29 mouse cellular contexts compared by ENCODE assay signal in genomic region chr13:58197211-58197610, GRCm38 (mm10). TPM values are rescaled to one million over a fixed set of nuclear protein-coding genes. Genes with fewer than 3 reads are reported as not detected.
DNase-seq lines count a peak whose midpoint lies in the region; ATAC-seq and TF ChIP-seq lines count a peak whose summit lies in the region.
"Had no signal": no experiment of that assay in that cellular context is flagged by ENCODE, and none has a peak within 500 bp of the region (broad histone marks: within the 10 kb centered on the region; RNA-seq: fewer than 3 reads in every experiment).

No protein-coding gene starts in this region.

- no peak for TF ChIP-seq POLR2A in kidney, adult 2 months (IDR thresholded peaks at IDR 0.05; ENCODE audit: low read depth, low read length)

- H3K9ac ChIP-seq in midbrain, embryonic 11.5 days (ENCODE audit: low read length): no peak overlapping the region
- no peak overlapping the region for H3K9ac ChIP-seq in midbrain, embryonic 15.5 days
- H3K9ac ChIP-seq: embryonic facial prominence, embryonic 13.5 days; forebrain, embryonic 15.5 days; heart, embryonic 13.5 days; hindbrain, embryonic 15.5 days; limb, embryonic 15.5 days; liver, embryonic 15.5 days; lung, embryonic 14.5 days; stomach, embryonic 15.5 days had no signal

- H3K4me3 ChIP-seq in kidney, adult 2 months (ENCODE audit: insufficient read depth, low read depth, low read length): no peak overlapping the region
- H3K4me3 ChIP-seq in midbrain, embryonic 11.5 days (ENCODE audit: low read depth, low read length): no peak overlapping the region
- no peak overlapping the region for H3K4me3 ChIP-seq in midbrain, embryonic 15.5 days
- H3K4me3 ChIP-seq: embryonic facial prominence, embryonic 13.5 days; forebrain, embryonic 10.5 days; forebrain, embryonic 15.5 days; heart, embryonic 13.5 days; hindbrain, embryonic 10.5 days; hindbrain, embryonic 15.5 days; limb, embryonic 10.5 days; limb, embryonic 15.5 days; liver, embryonic 15.5 days; stomach, embryonic 15.5 days had no signal

- no peak for ATAC-seq in midbrain, embryonic 11.5 days (ENCODE audit: low FRiP score)
- no peak for ATAC-seq in midbrain, embryonic 15.5 days (replicated peaks)
- ATAC-seq: forebrain, embryonic 15.5 days; inflammation-experienced regulatory T-cells, adult 6 months; midbrain, embryonic 16.5 days had no signal

- peaks cover 2% of the 10 kb centered on the region; the same call in 1 of the 2 replicates for H3K4me1 ChIP-seq in kidney, adult 2 months (ENCODE audit: control insufficient read depth, insufficient read depth, low read length)
- H3K4me1 ChIP-seq in midbrain, embryonic 11.5 days (ENCODE audit: control insufficient read depth, insufficient read depth, low read length): no peaks in the 10 kb centered on the region
- H3K4me1 ChIP-seq in midbrain, embryonic 15.5 days: no peaks in the 10 kb centered on the region
- H3K4me1 ChIP-seq: forebrain, embryonic 15.5 days; hindbrain, embryonic 10.5 days; hindbrain, embryonic 15.5 days; limb, embryonic 10.5 days; stomach, embryonic 15.5 days had no signal

- H3K36me3 ChIP-seq in kidney, adult 2 months (ENCODE audit: control insufficient read depth, insufficient read depth, low read length): peaks cover 2% of the 10 kb centered on the region; the same call in 1 of the 2 replicates
- peaks cover 3% of the 10 kb centered on the region for H3K36me3 ChIP-seq in midbrain, embryonic 11.5 days (ENCODE audit: control insufficient read depth, insufficient read depth, low read length)
- H3K36me3 ChIP-seq in midbrain, embryonic 15.5 days (replicated peaks): peaks cover 11% of the 10 kb centered on the region

- H3K9me3 ChIP-seq in midbrain, embryonic 11.5 days (ENCODE audit: control insufficient read depth, low read length): no peaks in the 10 kb centered on the region
- no peaks in the 10 kb centered on the region; the same call in 1 of the 2 replicates for H3K9me3 ChIP-seq in midbrain, embryonic 15.5 days
- H3K9me3 ChIP-seq: embryonic facial prominence, embryonic 13.5 days; forebrain, embryonic 10.5 days; forebrain, embryonic 15.5 days; heart, embryonic 13.5 days; hindbrain, embryonic 10.5 days; hindbrain, embryonic 15.5 days; limb, embryonic 10.5 days; limb, embryonic 15.5 days; liver, embryonic 15.5 days; stomach, embryonic 15.5 days had no signal

- peak; percentile 61 for DNase-seq in adrenal gland, postnatal 14 days
- no peak for DNase-seq in adrenal gland, postnatal 4 days (ENCODE audit: low spot score in 2 of 2)
- peak; percentile 56 for DNase-seq in kidney, adult 2 months
- no peak for DNase-seq in kidney, postnatal 14 days
- peak; percentile 37 for DNase-seq in midbrain, embryonic 11.5 days (ENCODE audit: low spot score, missing footprints)
- DNase-seq in adipocyte (ENCODE audit: low spot score): peak; percentile 34
- DNase-seq in urinary bladder, postnatal 4 days (ENCODE audit: low spot score in 2 of 2): no peak
- DNase-seq: cerebellum, adult 11 months; cerebellum, adult 9-10 months; gastrocnemius, postnatal 36 days; heart, postnatal 10 days; kidney, adult 18-20 months; layer of hippocampus, adult 9-11 months; lung, embryonic 14.5 days; lung, postnatal 14 days; right cerebral cortex, postnatal 4 days had no signal

- no peak overlapping the region for H3K27ac ChIP-seq in kidney, adult 2 months (ENCODE audit: insufficient read depth, low read depth, low read length)
- no peak overlapping the region for H3K27ac ChIP-seq in midbrain, embryonic 11.5 days (ENCODE audit: low read depth, low read length)
- no peak overlapping the region for H3K27ac ChIP-seq in midbrain, embryonic 15.5 days
- H3K27ac ChIP-seq: embryonic facial prominence, embryonic 13.5 days; forebrain, embryonic 10.5 days; forebrain, embryonic 15.5 days; heart, embryonic 13.5 days; hindbrain, embryonic 10.5 days; hindbrain, embryonic 15.5 days; limb, embryonic 10.5 days; limb, embryonic 15.5 days; liver, embryonic 15.5 days; stomach, embryonic 15.5 days had no signal

- H3K4me2 ChIP-seq in midbrain, embryonic 11.5 days: no peak overlapping the region
- no peak overlapping the region for H3K4me2 ChIP-seq in midbrain, embryonic 15.5 days
- H3K4me2 ChIP-seq: embryonic facial prominence, embryonic 13.5 days; forebrain, embryonic 15.5 days; heart, embryonic 13.5 days; hindbrain, embryonic 15.5 days; limb, embryonic 15.5 days; liver, embryonic 15.5 days; lung, embryonic 14.5 days; stomach, embryonic 15.5 days had no signal

- TF ChIP-seq CTCF in kidney, adult 2 months (conservative IDR thresholded peaks at IDR 0.05; ENCODE audit: insufficient read depth, insufficient read length, low read depth, low read length): no peak

- no peaks in the 10 kb centered on the region for H3K27me3 ChIP-seq in kidney, adult 2 months (replicated peaks; ENCODE audit: control insufficient read depth, insufficient read depth, low read length)
- H3K27me3 ChIP-seq in midbrain, embryonic 11.5 days (ENCODE audit: control insufficient read depth, insufficient read depth, low read length): no peaks in the 10 kb centered on the region
- H3K27me3 ChIP-seq in midbrain, embryonic 15.5 days (replicated peaks): no peaks in the 10 kb centered on the region
- H3K27me3 ChIP-seq: embryonic facial prominence, embryonic 13.5 days; forebrain, embryonic 15.5 days; heart, embryonic 13.5 days; hindbrain, embryonic 15.5 days; limb, embryonic 15.5 days; liver, embryonic 15.5 days; stomach, embryonic 15.5 days had no signal

- 58% methylated on average over 3 of the region's 3 CpGs for WGBS in kidney, adult 2 months
- 85% methylated on average over 3 of the region's 3 CpGs for WGBS in midbrain, embryonic 11.5 days
- 90% methylated on average over 3 of the region's 3 CpGs for WGBS in midbrain, embryonic 15.5 days

RNA-seq across cellular contexts. Expression of gene Ubqln1, which starts 18.2 kb away (rescaled TPM):
- total RNA-seq in adrenal gland, postnatal 14 days (2021): 103 and 113 TPM in 2 replicates
- total RNA-seq in adrenal gland, postnatal 4 days (2021): 10 to 100 TPM; 91.1 to 93.4 TPM
- 111 and 134 TPM in 2 replicates for polyA plus RNA-seq in kidney, adult 2 months (2012; rRNA removed)
- 150 and 155 TPM in 2 replicates for polyA plus RNA-seq in midbrain, embryonic 11.5 days (2014; fragmentation: Nextera tagmentation; extraction: Ambion mirVana)
- polyA plus RNA-seq in midbrain, embryonic 15.5 days (2015; fragmentation: Nextera tagmentation; extraction: Ambion mirVana): 139 and 146 TPM in 2 replicates

RNA-seq across cellular contexts. Expression of gene Idnk, which starts 39.8 kb away (rescaled TPM):
- total RNA-seq in adrenal gland, postnatal 14 days (2021): 45.4 and 48.0 TPM in 2 replicates
- 10 to 100 TPM; 51.0 to 58.0 TPM for total RNA-seq in adrenal gland, postnatal 4 days (2021)
- polyA plus RNA-seq in kidney, adult 2 months (2012; rRNA removed): 21.0 and 27.4 TPM in 2 replicates
- polyA plus RNA-seq in midbrain, embryonic 11.5 days (2014; fragmentation: Nextera tagmentation; extraction: Ambion mirVana): 59.1 and 63.1 TPM in 2 replicates
- polyA plus RNA-seq in midbrain, embryonic 15.5 days (2015; fragmentation: Nextera tagmentation; extraction: Ambion mirVana): 60.4 and 60.8 TPM in 2 replicates

Comparison
In these comparisons a context has a peak if more than half of its experiments do, and no peak if none do; other contexts are left out.
1. DNase-seq: peak in adrenal gland, postnatal 14 days (single experiment), kidney, adult 2 months (single experiment), midbrain, embryonic 11.5 days (single experiment) and adipocyte (single experiment); none in adrenal gland, postnatal 4 days (0 of 2), kidney, postnatal 14 days (single experiment) and urinary bladder, postnatal 4 days (0 of 2).